Mouse (Mus musculus) cerebellum, adult 8-10 months (tissue): Measurements from ENCODE around the gene Ehd1.
A peak's percentile ranks its signal among the peaks of the same experiment; 100 is the strongest.

Source experiments
- DNase-seq: peaks from one replicate; pipeline ENCODE4 v3.0.0; 2022

Gene Ehd1

GRCm38 (mm10) chr19:6276426-6277421, at the start of gene Ehd1:
Gene Ehd1 (plus strand): TSS chr19:6276725.
- DNase-seq, result peak; percentile 96

GRCm38 (mm10) chr19:6226763-6227162, 49.8 kb upstream of the Ehd1 start:
- no peak for DNase-seq

GRCm38 (mm10) chr19:6227864-6228263, 48.7 kb upstream of the Ehd1 start:
- no peak for DNase-seq

DNA sequence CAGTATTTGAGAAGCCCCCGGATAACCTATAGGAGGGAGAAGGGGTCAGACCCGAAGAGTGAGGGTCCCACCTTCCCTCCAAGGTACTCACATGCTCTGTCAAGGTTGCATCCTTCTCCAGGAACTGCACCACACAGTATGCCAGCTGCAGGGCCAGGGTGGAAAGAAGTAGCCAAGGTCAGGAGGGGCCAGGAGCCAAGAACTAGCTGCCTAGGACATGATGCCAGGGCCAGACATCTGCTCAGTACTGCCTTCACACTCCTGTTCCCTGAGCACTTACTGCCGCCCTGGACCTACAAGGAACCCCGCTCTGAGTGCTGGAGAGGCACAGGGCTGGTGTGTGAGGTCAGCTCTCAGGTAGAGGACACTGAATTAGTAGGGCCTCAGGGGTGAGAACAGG, 46.1 kb upstream of the Ehd1 start:
- DNase-seq, result peak; percentile 55

- peak; percentile 25 for DNase-seq
Measured at GRCm38 (mm10) chr19:6231036-6231435, 45.5 kb upstream of the Ehd1 start.

GRCm38 (mm10) chr19:6233647-6234046, 42.9 kb upstream of the Ehd1 start:
- no peak for DNase-seq

DNA sequence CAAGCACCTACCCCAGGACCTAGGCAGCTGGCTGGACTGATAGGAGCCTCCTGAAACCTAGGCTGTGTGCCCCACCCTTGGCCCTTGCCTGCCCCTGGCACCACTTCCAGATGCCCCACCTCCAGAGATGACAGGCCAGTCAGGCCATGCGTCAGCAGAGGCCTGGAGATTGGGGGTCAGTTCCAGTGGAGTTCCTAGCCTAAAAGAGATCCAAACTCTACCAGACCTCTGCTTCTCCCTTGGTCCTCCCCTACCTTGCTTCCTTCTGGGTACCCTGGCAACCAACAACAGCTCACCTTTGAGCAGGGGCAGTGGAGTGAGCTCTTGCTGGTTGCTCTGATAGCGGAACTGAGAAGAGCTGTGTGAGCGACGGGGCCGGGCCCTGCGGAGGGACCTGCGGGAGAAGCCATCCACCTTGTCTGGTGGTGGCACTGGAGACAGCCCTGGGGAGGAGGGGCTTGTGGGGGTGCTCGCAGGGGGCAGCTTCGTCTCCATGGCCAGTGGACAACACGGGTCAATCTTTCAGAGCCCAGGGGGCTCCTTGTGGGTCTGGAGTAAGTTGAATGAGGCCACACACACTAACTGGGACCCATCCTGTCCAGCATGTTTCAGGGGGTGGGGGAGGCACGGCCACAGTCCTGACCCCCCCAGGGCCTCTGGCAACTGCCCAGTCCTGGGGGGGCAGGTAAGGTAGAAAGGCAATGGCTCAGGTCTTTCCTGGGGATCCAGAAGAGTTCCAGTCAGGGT, 42.0 kb upstream of the Ehd1 start:
- DNase-seq, result peak; percentile 61

DNA sequence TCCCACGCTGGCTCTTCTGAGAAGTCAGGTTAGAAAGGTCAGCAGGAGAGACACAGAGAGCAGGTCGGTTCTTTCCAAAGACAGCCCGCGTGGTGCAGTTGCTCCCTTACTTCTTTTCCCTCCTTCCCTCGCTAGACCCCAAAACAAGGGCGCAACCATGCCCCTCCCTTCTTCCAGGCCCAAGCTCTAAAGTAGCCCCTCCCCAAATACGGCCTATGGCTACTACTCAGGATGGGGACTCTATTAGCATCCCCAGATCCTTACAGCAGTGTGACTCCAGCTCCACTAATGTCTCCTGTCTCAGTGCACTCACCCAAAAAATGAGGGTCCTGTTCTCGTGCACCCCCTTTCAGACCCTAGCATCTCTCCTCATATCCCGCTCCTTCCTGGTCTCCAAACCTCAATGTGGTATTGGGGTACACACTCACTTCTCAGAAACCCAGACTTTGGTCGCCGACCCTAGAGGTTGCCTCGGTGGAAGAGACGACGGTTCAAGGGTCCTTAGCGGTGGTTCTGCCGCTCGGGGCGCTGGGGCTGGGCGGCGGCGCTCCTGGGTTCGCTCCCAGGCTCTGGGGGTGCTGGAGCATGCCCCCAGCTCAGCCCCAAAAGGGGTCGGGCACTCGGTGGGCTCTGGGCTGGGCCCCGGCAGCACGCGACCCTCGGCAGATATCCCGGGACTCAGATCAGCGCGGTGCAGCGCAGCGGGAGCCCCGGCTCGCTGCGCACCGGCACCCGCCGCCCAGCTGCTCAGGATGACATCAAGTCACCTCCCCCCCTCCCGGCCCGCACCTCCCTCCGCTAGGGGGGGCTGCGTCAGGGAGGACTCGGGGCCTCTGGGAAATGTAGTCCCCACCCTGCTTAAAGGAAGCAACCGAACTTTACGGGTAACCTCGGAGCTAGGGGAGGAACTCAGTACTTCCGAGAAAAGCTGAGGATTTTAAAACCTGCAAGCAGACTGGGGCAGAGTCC, 41.2 kb upstream of the Ehd1 start, which contains the start of gene Ppp2r5b:
TSS of gene Ppp2r5b (minus strand) at position 789 of the 969 bp plus-strand sequence.
- peak; percentile 96 for DNase-seq

DNA sequence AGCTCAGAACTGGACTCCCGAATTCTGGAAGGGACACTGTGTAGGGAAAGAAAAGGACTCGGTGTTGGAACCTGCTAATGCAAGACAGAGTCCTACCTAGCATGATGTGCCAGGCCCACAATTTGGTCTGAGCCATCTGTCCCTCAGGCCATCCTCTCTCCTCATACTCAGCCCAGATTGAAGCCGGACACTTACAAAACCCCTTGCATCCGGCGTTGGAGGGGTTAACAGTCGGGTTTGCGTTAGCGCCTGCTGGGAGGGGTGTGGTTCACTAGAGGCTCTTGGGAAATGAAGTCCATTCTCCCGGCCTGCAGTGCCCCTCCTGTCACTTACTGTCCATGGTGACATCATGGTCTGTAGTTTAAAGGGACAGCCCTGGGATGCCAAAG, 40.5 kb upstream of the Ehd1 start:
- DNase-seq, result peak; percentile 92

GRCm38 (mm10) chr19:6236842-6237241, 39.7 kb upstream of the Ehd1 start:
- peak; percentile 54 for DNase-seq

- DNase-seq, result no peak
Measured at GRCm38 (mm10) chr19:6238740-6239139, 37.8 kb upstream of the Ehd1 start.

GRCm38 (mm10) chr19:6240136-6240535, 36.4 kb upstream of the Ehd1 start:
- no peak for DNase-seq

DNA sequence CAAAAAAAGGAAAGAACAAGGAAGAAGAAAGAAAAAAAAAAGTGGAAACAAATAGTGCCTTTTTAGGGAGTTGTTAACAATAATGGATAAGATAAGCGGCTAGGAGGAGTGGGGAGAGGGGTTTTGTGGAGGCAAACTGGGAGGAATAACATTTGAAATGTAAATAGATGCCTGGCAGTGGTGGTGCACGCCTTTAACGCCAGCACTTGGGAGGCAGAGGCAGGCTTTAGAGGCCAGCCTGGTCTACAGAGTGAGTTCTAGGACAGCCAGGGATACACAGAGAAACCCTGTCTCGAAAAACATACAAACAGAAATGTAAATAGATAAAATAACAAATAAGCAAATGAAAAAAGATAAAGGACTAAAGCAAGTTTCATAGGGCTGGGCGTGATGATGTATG, 35.8 kb upstream of the Ehd1 start:
- DNase-seq, result no peak

GRCm38 (mm10) chr19:6241274-6242107, 35.0 kb upstream of the Ehd1 start, which contains the start of gene Atg2a:
Gene Atg2a (plus strand): TSS chr19:6241668.
- peak; percentile 98 for DNase-seq

- DNase-seq, result peak; percentile 55
Measured at GRCm38 (mm10) chr19:6242281-6242680, 34.2 kb upstream of the Ehd1 start.

GRCm38 (mm10) chr19:6243226-6243625, 33.3 kb upstream of the Ehd1 start:
- DNase-seq, result no peak

DNA sequence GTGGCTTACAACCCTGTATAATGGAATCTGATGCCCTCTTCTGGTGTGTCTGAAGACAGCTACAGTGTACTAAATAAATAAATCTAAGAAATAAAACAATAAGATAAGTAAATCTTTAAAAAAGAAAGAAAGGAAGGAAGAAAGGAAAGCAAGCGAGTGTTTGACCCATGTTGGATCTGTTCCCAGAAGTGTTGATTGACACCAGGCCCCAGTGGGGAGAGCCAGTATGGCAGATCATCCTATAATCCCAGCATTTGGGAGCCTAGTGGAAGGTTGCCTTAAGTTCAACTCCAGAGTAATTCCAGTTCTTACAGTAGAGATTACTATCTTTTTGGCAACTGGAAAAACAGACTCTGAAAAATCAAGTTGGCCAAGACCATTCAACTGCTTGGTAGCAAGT, 30.7 kb upstream of the Ehd1 start:
- DNase-seq, result no peak

- no peak for DNase-seq
Measured at GRCm38 (mm10) chr19:6247526-6248300, 28.8 kb upstream of the Ehd1 start.

DNA sequence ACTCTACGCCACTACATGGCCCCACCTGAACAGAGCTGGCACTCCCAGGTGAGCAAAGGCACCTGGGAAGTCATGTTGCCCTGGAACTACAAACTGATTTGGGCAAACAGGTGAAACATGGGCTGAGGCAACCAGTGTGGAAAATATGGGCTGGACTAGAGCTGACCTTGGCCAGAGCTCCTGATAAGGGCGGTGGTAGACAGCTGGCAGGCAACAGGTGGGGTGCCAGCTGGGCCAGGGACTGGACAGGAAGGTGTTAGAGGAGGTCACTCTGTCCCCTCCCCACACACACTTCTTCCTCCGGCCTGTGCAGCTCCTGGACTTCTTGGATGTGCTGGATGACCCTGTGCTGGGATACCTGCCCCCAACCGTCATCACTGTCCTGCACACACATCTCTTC, 23.5 kb upstream of the Ehd1 start:
- no peak for DNase-seq

DNA sequence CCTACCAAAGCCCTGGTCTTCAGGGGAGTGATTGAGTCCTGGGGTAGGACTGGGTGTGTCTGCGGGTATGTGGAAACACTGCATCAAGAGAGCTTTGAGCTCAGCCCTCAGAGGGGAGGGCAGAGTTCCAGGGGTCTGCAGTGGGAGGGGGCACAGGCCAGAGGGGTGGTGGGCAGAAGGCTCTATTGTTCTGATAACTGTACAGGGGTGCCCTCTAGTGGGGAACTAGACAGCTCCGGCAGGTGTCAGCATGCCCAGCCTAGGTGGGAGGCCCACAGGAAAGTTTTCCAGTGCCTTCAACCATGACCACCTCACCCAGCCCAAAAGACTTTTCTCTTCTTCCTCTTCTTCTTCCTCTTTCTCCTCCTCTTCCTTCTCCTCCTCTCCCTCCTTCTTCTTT, 16.1 kb upstream of the Ehd1 start:
- no peak for DNase-seq

GRCm38 (mm10) chr19:6260946-6261345, 15.6 kb upstream of the Ehd1 start:
- DNase-seq, result no peak
